Mouse (Mus musculus): Measurements from ENCODE around the gene Ms4a18. TPM values are rescaled to one million over a fixed set of nuclear protein-coding genes. Genes with fewer than 3 reads are reported as not detected.

Ms4a18 gene
- polyA plus RNA-seq, 1 experiment = not detected

DNA sequence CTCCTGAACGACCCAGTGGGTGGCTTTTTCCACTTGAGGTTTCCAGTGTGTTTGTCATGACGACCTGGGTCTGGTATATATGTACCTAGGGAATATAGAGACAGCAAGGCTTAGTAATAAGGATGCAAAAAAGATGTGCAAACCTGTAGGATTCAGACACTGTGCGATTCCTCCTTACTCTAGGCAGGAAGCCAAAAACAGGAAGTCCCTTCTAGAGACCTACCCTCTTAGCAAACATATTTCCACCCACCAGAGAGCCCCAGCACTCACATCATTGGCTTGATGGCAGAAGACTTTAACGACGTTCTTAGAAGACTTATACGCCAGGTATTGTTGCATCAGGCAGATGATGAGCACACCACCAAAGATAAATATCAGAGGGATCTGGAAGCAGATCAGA is 30.2 kb upstream of the Ms4a18 start:
- H3K4me1 ChIP-seq = peaks cover 21% of the 10 kb centered on the region
- no peaks in the 10 kb centered on the region for H3K27me3 ChIP-seq (replicated peaks)
- H3K4me3 ChIP-seq (replicated peaks) = no peak overlapping the region
- no peak for TF ChIP-seq FLI1 (IDR thresholded peaks at IDR 0.05; ENCODE audit: low read length)
- no peak for TF ChIP-seq GATA1 (IDR thresholded peaks at IDR 0.05; ENCODE audit: borderline replicate concordance, low read length)
- H3K9me3 ChIP-seq = no peaks in the 10 kb centered on the region
- H3K36me3 ChIP-seq (replicated peaks; ENCODE audit: low read length) = no peaks in the 10 kb centered on the region

DNA sequence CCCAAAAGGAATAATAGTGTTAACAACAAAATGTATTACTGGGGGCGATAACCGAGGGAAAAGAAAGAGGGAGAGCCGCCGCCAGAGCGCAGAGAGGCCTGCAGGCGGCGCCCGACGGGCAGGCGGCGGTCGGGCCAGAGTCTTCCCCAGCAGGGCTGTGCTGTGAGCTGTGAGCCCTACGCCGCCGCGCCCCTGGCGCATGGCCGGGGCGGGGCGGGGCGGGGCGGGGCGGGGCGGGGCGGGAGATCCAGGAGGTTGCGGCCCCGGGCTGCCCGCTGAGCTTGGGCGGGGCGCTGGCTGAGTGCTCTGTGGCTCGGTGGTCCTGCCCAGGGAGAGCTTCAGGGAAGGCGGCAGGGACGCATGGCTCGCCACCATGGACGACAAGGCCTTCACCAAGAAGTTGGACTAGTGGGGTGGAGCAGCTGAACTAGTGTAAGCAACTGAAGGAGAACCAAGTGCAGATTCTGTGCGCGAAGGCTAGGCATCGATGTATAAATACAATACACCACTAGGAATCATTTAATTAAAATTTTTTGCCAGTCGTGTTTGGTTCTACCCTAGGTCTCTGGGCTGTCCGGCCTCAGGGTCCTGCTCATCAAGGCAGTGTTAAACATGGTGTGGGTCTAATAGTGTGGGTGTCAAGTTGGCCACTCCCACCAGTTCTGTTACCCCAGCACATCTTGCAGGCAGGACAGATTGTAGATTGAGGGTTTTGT is 27.3 kb upstream of the Ms4a18 start:
- no peaks in the 10 kb centered on the region for H3K36me3 ChIP-seq (replicated peaks; ENCODE audit: low read length)
- H3K4me3 ChIP-seq (replicated peaks) = peak overlapping the region; percentile 90
- TF ChIP-seq GATA1 (IDR thresholded peaks at IDR 0.05; ENCODE audit: borderline replicate concordance, low read length) (no peak), FLI1 (IDR thresholded peaks at IDR 0.05; ENCODE audit: low read length) (no peak)
- H3K4me1 ChIP-seq = peaks cover 17% of the 10 kb centered on the region
- no peaks in the 10 kb centered on the region for H3K27me3 ChIP-seq (replicated peaks)
- H3K9me3 ChIP-seq = no peaks in the 10 kb centered on the region

DNA sequence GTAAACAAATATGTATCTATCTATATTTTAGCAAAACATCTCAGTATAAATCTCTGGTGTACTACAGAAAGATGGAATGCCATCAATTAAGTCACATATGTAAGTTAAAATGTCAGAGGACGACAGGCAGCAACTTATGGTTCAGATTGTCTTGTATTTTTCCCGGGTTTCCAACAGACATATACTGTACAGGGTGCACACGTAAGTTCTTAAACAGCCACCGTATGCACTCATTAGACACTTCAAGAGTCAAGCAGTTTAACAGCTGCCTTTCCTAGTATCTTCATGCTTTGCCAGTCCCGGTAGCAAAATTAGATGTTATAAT is 26.8 kb upstream of the Ms4a18 start:
- no peaks in the 10 kb centered on the region for H3K27me3 ChIP-seq (replicated peaks)
- peaks cover 17% of the 10 kb centered on the region for H3K4me1 ChIP-seq
- H3K4me3 ChIP-seq (replicated peaks) = peak overlapping the region; percentile 90
- H3K36me3 ChIP-seq (replicated peaks; ENCODE audit: low read length) = no peaks in the 10 kb centered on the region
- no peak for TF ChIP-seq FLI1 (IDR thresholded peaks at IDR 0.05; ENCODE audit: low read length)
- no peak for TF ChIP-seq GATA1 (IDR thresholded peaks at IDR 0.05; ENCODE audit: borderline replicate concordance, low read length)
- no peaks in the 10 kb centered on the region for H3K9me3 ChIP-seq

DNA sequence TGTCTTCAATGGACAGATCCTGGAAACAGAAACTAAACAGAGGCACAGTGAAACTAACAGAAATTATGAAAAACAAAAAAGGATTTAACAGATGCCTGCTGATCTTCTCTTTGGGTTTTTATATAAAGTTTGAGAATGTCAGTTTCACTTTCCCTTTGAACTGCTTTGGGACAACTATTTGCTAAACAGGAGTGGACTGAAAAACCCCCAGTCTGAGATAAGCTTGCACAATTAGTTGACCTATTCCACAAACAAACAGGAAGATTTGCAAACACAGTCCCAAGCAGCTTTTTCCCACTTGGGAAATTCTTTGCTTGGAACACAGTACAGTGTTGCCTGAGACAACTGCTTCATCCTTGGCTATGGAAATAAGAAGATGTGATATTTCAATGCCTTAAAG is 19.7 kb upstream of the Ms4a18 start:
- no peaks in the 10 kb centered on the region for H3K36me3 ChIP-seq (replicated peaks; ENCODE audit: low read length)
- TF ChIP-seq GATA1 (IDR thresholded peaks at IDR 0.05; ENCODE audit: borderline replicate concordance, low read length) (no peak), FLI1 (IDR thresholded peaks at IDR 0.05; ENCODE audit: low read length) (no peak)
- H3K27me3 ChIP-seq (replicated peaks) = no peaks in the 10 kb centered on the region
- no peaks in the 10 kb centered on the region for H3K9me3 ChIP-seq
- H3K4me1 ChIP-seq = no peaks in the 10 kb centered on the region
- no peak overlapping the region for H3K4me3 ChIP-seq (replicated peaks)

DNA sequence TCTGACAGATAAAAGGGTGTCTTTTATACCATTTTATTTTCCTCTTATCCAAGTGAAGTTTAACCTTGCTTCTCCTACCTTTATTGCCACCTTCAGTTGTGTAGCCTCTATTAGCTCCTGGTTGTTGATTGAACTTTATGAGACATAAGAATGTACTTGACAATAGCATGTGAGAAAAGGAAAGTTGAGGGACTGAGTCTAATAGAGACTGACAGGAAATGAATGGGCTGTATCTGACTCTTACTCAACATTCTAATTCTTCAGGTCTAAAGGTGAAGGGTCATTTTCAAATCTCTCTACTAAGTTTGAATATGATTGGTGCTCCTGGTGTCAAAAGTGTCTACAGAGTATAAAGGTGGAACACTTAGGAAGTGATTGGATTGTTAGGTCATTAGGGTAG is 4.6 kb upstream of the Ms4a18 start:
- no peak overlapping the region for H3K4me3 ChIP-seq (replicated peaks)
- no peaks in the 10 kb centered on the region for H3K9me3 ChIP-seq
- TF ChIP-seq FLI1 (IDR thresholded peaks at IDR 0.05; ENCODE audit: low read length) (no peak), GATA1 (IDR thresholded peaks at IDR 0.05; ENCODE audit: borderline replicate concordance, low read length) (no peak)
- H3K4me1 ChIP-seq = no peaks in the 10 kb centered on the region
- no peaks in the 10 kb centered on the region for H3K27me3 ChIP-seq (replicated peaks)
- H3K36me3 ChIP-seq (replicated peaks; ENCODE audit: low read length) = no peaks in the 10 kb centered on the region

DNA sequence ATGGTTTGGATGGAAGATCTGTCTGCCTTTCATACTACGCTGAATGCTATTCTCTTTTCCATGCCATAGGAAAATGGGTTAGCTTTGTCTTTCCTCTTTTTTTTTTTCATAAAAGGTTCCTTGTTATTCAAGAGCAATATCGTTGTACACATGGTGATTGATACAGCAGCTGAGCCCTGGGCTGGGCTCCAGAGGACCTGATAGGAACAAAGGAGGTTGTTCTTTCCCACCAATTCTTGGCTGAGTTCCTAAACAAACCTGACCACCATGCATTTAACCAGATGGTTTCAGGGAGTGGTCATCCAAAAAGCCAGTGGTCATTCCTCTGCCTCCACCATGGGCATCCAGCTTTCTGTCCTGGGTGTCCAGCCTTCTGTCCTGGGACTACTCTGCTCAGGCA is 580 bp downstream of the Ms4a18 start:
- Histone ChIP-seq H3K27me3 (replicated peaks) (no peaks in the 10 kb centered on the region), H3K9me3 (no peaks in the 10 kb centered on the region), H3K36me3 (replicated peaks; ENCODE audit: low read length) (no peaks in the 10 kb centered on the region), H3K4me1 (peaks cover 5% of the 10 kb centered on the region), H3K4me3 (replicated peaks) (no peak overlapping the region)
- TF ChIP-seq GATA1 (IDR thresholded peaks at IDR 0.05; ENCODE audit: borderline replicate concordance, low read length) = no peak
- no peak for TF ChIP-seq FLI1 (IDR thresholded peaks at IDR 0.05; ENCODE audit: low read length)

DNA sequence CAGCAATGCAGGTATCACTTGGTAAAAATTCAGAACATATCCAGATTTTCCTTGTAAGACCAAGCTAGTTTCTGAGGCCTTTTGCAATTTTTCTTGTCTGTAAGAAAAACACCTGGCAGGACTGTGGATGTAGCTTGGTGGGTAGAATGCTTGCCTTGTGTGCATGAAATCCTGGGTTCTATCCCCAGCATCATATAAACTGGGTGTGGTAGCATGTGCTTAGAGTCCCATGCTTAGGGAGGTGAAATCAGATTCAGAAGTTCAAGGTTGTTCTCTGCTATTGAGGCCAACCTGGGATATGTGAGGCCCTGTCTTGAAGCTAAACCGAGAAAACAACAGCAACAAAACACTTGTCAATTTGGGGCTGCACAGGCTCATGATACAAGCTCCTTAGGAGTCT is 1.8 kb downstream of the Ms4a18 start:
- no peaks in the 10 kb centered on the region for H3K36me3 ChIP-seq (replicated peaks; ENCODE audit: low read length)
- H3K9me3 ChIP-seq = no peaks in the 10 kb centered on the region

DNA sequence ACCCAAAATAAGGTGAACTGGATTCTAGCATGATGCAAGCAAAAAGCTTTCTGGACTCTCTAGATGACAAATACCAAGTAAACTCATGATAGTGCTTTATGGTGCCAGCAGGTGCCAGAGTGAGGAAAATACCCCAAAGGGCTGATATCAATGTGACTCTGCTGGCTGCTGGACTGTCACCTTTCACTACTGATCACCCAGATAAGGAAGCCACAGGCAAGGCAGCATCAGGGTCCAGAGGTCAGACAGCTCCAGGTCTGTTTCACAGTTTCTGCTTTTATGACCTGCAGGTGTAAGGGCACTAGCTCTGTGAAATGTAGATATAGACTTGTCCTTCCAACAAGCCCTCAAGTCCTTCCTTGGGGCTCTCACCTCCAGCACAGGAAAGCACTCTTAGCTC is 2.4 kb downstream of the Ms4a18 start:
- TF ChIP-seq GATA1 (IDR thresholded peaks at IDR 0.05; ENCODE audit: borderline replicate concordance, low read length) (no peak), FLI1 (IDR thresholded peaks at IDR 0.05; ENCODE audit: low read length) (no peak)
- peaks cover 9% of the 10 kb centered on the region for H3K4me1 ChIP-seq
- H3K4me3 ChIP-seq (replicated peaks) = no peak overlapping the region
- H3K36me3 ChIP-seq (replicated peaks; ENCODE audit: low read length) = no peaks in the 10 kb centered on the region
- no peaks in the 10 kb centered on the region for H3K9me3 ChIP-seq
- H3K27me3 ChIP-seq (replicated peaks) = no peaks in the 10 kb centered on the region

More for the DNA sequence above, 1.8 kb downstream of the Ms4a18 start:
- TF ChIP-seq FLI1 (IDR thresholded peaks at IDR 0.05; ENCODE audit: low read length) (no peak), GATA1 (IDR thresholded peaks at IDR 0.05; ENCODE audit: borderline replicate concordance, low read length) (no peak)
- no peaks in the 10 kb centered on the region for H3K27me3 ChIP-seq (replicated peaks)
- peaks cover 9% of the 10 kb centered on the region for H3K4me1 ChIP-seq
- no peak overlapping the region for H3K4me3 ChIP-seq (replicated peaks)

DNA sequence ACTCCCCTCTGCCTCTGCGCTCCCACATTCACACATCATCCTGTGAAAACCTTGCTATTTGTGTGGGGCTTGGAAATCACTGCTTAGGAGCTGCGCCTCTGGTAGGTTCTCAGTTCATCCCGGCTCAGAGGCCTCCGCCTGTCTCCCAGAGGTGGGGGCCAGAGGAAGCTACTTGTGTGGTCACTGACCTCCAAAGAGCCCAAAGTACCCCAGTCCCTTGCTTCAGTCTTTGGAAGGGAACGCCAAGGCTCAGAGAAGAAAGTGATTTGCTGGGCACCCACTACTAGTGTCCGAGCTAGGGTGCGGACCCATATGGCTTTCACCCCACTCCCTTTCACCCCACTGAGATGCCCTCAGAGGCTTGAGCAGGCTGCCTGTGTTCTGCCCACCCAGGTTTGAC is 24.7 kb downstream of the Ms4a18 start, which contains the start of gene Ms4a15:
Gene Ms4a15, minus strand, starts transcription at position 101 of the 400 bp plus-strand sequence.
- TF ChIP-seq FLI1 (IDR thresholded peaks at IDR 0.05; ENCODE audit: low read length) = no peak
- TF ChIP-seq GATA1 (IDR thresholded peaks at IDR 0.05; ENCODE audit: borderline replicate concordance, low read length) = no peak
- no peaks in the 10 kb centered on the region for H3K4me1 ChIP-seq
- H3K36me3 ChIP-seq (replicated peaks; ENCODE audit: low read length) = no peaks in the 10 kb centered on the region
- H3K4me3 ChIP-seq (replicated peaks) = no peak within 1 kb of the TSS
- no peaks in the 10 kb centered on the region for H3K9me3 ChIP-seq
- peaks cover 55% of the 10 kb centered on the region for H3K27me3 ChIP-seq (replicated peaks)

DNA sequence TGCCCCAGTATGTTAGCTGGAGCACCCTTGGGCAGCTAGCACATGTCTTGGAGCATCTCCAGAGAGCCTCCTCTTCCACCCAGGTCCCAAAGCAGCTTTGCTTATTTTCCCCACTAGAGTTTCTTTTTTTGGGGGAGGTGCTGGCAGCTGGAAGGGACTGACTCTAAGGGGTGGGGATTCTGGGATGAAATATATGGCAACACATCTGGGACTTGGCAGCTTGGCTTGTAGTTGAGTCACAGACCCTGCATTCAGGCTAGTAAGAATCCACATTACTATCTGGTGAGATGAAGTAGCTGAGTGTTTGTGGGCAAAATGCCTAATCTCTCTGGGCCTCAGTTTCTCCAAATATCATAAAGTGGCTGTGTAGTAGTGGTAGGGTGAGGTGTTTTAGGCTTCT is 25.9 kb downstream of the Ms4a18 start:
- H3K4me1 ChIP-seq = no peaks in the 10 kb centered on the region
- no peaks in the 10 kb centered on the region for H3K36me3 ChIP-seq (replicated peaks; ENCODE audit: low read length)
- TF ChIP-seq FLI1 (IDR thresholded peaks at IDR 0.05; ENCODE audit: low read length) (no peak), GATA1 (IDR thresholded peaks at IDR 0.05; ENCODE audit: borderline replicate concordance, low read length) (no peak)
- peaks cover 60% of the 10 kb centered on the region for H3K27me3 ChIP-seq (replicated peaks)
- H3K4me3 ChIP-seq (replicated peaks) = no peak overlapping the region
- no peaks in the 10 kb centered on the region for H3K9me3 ChIP-seq
